Mouse (Mus musculus): Measurements from ENCODE around the gene Cfap97d1. TPM values are rescaled to one million over a fixed set of nuclear protein-coding genes. Genes with fewer than 3 reads are reported as not detected.

Cfap97d1 gene
- polyA plus RNA-seq, 2 experiments, result not detected

- Histone ChIP-seq H3K4me1 (replicated peaks; ENCODE audit: control insufficient read depth in 2 of 2, insufficient read depth in 2 of 2, low read length in 1 of 2) (no peaks in the 10 kb centered on the region), H3K27me3 (ENCODE audit: control insufficient read depth, insufficient read depth, low read length) (peaks cover 32% of the 10 kb centered on the region), H3K27ac (no peak overlapping the region), H3K9ac (replicated peaks) (no peak overlapping the region), H3K4me2 (ENCODE audit: low read depth) (no peak overlapping the region), H3K4me3 (ENCODE audit: insufficient read depth in 1 of 2, low read depth in 2 of 2, low read length in 2 of 2) (no peak overlapping the region), H3K9me3 (ENCODE audit: control insufficient read depth, low read length) (no peaks in the 10 kb centered on the region), H3K36me3 (replicated peaks; ENCODE audit: control insufficient read depth, insufficient read depth, low read depth) (no peaks in the 10 kb centered on the region)
- ATAC-seq (ENCODE audit: insufficient read depth), result no peak
- TF ChIP-seq CTCF (IDR thresholded peaks at IDR 0.05; ENCODE audit: low read depth) (no peak), EP300 (IDR thresholded peaks at IDR 0.05; ENCODE audit: low read depth) (no peak)
- no peak for DNase-seq (ENCODE audit: low read depth in 3 of 3, low spot score in 3 of 3)
- WGBS (ENCODE audit: insufficient replicate concordance), result 14% methylated on average over 7 of the region's 7 CpGs
Measured at GRCm38 (mm10) chr11:101968311-101968710, 15.8 kb upstream of the Cfap97d1 start.

GRCm38 (mm10) chr11:101968791-101969190 is 15.3 kb upstream of the Cfap97d1 start:
- Histone ChIP-seq H3K9ac (replicated peaks) (no peak overlapping the region), H3K27ac (no peak overlapping the region), H3K9me3 (ENCODE audit: control insufficient read depth, low read length) (no peaks in the 10 kb centered on the region), H3K4me3 (ENCODE audit: insufficient read depth in 1 of 2, low read depth in 2 of 2, low read length in 2 of 2) (no peak overlapping the region), H3K36me3 (replicated peaks; ENCODE audit: control insufficient read depth, insufficient read depth, low read depth) (no peaks in the 10 kb centered on the region), H3K4me2 (ENCODE audit: low read depth) (no peak overlapping the region), H3K4me1 (replicated peaks; ENCODE audit: control insufficient read depth in 2 of 2, insufficient read depth in 2 of 2, low read length in 1 of 2) (no peaks in the 10 kb centered on the region), H3K27me3 (ENCODE audit: control insufficient read depth, insufficient read depth, low read length) (peaks cover 27% of the 10 kb centered on the region)
- peak; percentile 90 for TF ChIP-seq CTCF (IDR thresholded peaks at IDR 0.05; ENCODE audit: low read depth)
- TF ChIP-seq EP300 (IDR thresholded peaks at IDR 0.05; ENCODE audit: low read depth), result no peak
- ATAC-seq (ENCODE audit: insufficient read depth) (0 out of 2 replicates have a peak, but pooled peaks have one; percentile 33), DNase-seq (ENCODE audit: low read depth in 3 of 3, low spot score in 3 of 3) (peak; percentile 44 to 63 (median 51))
- under 1% methylated on average over 5 of the region's 5 CpGs for WGBS (ENCODE audit: insufficient replicate concordance)

- no peak for TF ChIP-seq EP300 (IDR thresholded peaks at IDR 0.05; ENCODE audit: low read depth)
- no peak for TF ChIP-seq CTCF (IDR thresholded peaks at IDR 0.05; ENCODE audit: low read depth)
- Histone ChIP-seq H3K4me3 (ENCODE audit: insufficient read depth in 1 of 2, low read depth in 2 of 2, low read length in 2 of 2) (no peak overlapping the region), H3K27ac (no peak overlapping the region), H3K4me1 (replicated peaks; ENCODE audit: control insufficient read depth in 2 of 2, insufficient read depth in 2 of 2, low read length in 1 of 2) (no peaks in the 10 kb centered on the region), H3K36me3 (replicated peaks; ENCODE audit: control insufficient read depth, insufficient read depth, low read depth) (no peaks in the 10 kb centered on the region), H3K9me3 (ENCODE audit: control insufficient read depth, low read length) (no peaks in the 10 kb centered on the region), H3K9ac (replicated peaks) (no peak overlapping the region), H3K27me3 (ENCODE audit: control insufficient read depth, insufficient read depth, low read length) (peaks cover 17% of the 10 kb centered on the region), H3K4me2 (ENCODE audit: low read depth) (no peak overlapping the region)
- DNase-seq (ENCODE audit: low read depth in 3 of 3, low spot score in 3 of 3), result no peak
- no peak for ATAC-seq (ENCODE audit: insufficient read depth)
- 71% methylated on average over 13 of the region's 13 CpGs for WGBS (ENCODE audit: insufficient replicate concordance)
Measured at GRCm38 (mm10) chr11:101969835-101970234, 14.2 kb upstream of the Cfap97d1 start.

GRCm38 (mm10) chr11:101971410-101971809 is 12.7 kb upstream of the Cfap97d1 start:
- Histone ChIP-seq H3K27me3 (ENCODE audit: control insufficient read depth, insufficient read depth, low read length) (peaks cover 5% of the 10 kb centered on the region), H3K36me3 (replicated peaks; ENCODE audit: control insufficient read depth, insufficient read depth, low read depth) (no peaks in the 10 kb centered on the region), H3K9ac (replicated peaks) (no peak overlapping the region), H3K4me3 (ENCODE audit: insufficient read depth in 1 of 2, low read depth in 2 of 2, low read length in 2 of 2) (no peak overlapping the region), H3K27ac (no peak overlapping the region), H3K4me2 (ENCODE audit: low read depth) (no peak overlapping the region), H3K9me3 (ENCODE audit: control insufficient read depth, low read length) (no peaks in the 10 kb centered on the region), H3K4me1 (replicated peaks; ENCODE audit: control insufficient read depth in 2 of 2, insufficient read depth in 2 of 2, low read length in 1 of 2) (no peaks in the 10 kb centered on the region)
- ATAC-seq (ENCODE audit: insufficient read depth) (no peak), DNase-seq (ENCODE audit: low read depth in 3 of 3, low spot score in 3 of 3) (no peak)
- WGBS (ENCODE audit: insufficient replicate concordance), result 16% methylated on average over 3 of the region's 3 CpGs
- TF ChIP-seq CTCF (IDR thresholded peaks at IDR 0.05; ENCODE audit: low read depth), result peak; percentile 90
- TF ChIP-seq EP300 (IDR thresholded peaks at IDR 0.05; ENCODE audit: low read depth), result no peak

GRCm38 (mm10) chr11:101972097-101972496 is 12.0 kb upstream of the Cfap97d1 start:
- Histone ChIP-seq H3K4me3 (ENCODE audit: insufficient read depth in 1 of 2, low read depth in 2 of 2, low read length in 2 of 2) (no peak overlapping the region), H3K36me3 (replicated peaks; ENCODE audit: control insufficient read depth, insufficient read depth, low read depth) (no peaks in the 10 kb centered on the region), H3K27ac (no peak overlapping the region), H3K9me3 (ENCODE audit: control insufficient read depth, low read length) (no peaks in the 10 kb centered on the region), H3K4me2 (ENCODE audit: low read depth) (no peak overlapping the region), H3K27me3 (ENCODE audit: control insufficient read depth, insufficient read depth, low read length) (no peaks in the 10 kb centered on the region; the same call in 1 of the 2 replicates), H3K4me1 (replicated peaks; ENCODE audit: control insufficient read depth in 2 of 2, insufficient read depth in 2 of 2, low read length in 1 of 2) (no peaks in the 10 kb centered on the region), H3K9ac (replicated peaks) (no peak overlapping the region)
- WGBS (ENCODE audit: insufficient replicate concordance), result 43% methylated on average over 3 of the region's 3 CpGs
- TF ChIP-seq CTCF (IDR thresholded peaks at IDR 0.05; ENCODE audit: low read depth), result no peak
- TF ChIP-seq EP300 (IDR thresholded peaks at IDR 0.05; ENCODE audit: low read depth), result no peak
- DNase-seq (ENCODE audit: low read depth in 3 of 3, low spot score in 3 of 3) (no peak), ATAC-seq (ENCODE audit: insufficient read depth) (no peak)
